Mouse (Mus musculus): ENCODE measurements at regions not wholly inside any gene's neighbourhood (a gene's known extent, or its start where the extent isn't known, plus 50 kb on each side); places are given as distances from the start of the nearest gene placed in this dataset.

- no peak for TF ChIP-seq CTCF (IDR thresholded peaks at IDR 0.05; ENCODE audit: low read depth, low read length)
- no peak for TF ChIP-seq EP300 (IDR thresholded peaks at IDR 0.05; ENCODE audit: insufficient read depth, low read depth, low read length)
Measured at GRCm38 (mm10) chr5:119136916-119137315, 533.6 kb upstream of the Tbx3 start.

Measured in ES-Bruce4 (cell line).